Mouse (Mus musculus) lung, postnatal 0 days (tissue): ENCODE measurements around the gene Mab21l1.

Experiments used
- CTCF ChIP-seq: IDR thresholded peaks from 2 replicates; pipeline ENCODE4 v1.5.1; 2016; ENCODE audit warnings: antibody characterized with exemption, mild to moderate bottlenecking
- EP300 ChIP-seq: IDR thresholded peaks from 2 replicates; pipeline ENCODE4 v1.6.1; 2016; ENCODE audit warnings: antibody characterized with exemption, mild to moderate bottlenecking, control low read depth

GRCm38 (mm10) chr3:55816638-55817375 lies 34.5 kb downstream of the Mab21l1 start:
- TF ChIP-seq CTCF = no peak
- TF ChIP-seq EP300 = no peak
